Mouse (Mus musculus) erythroblast, adult 5-6 weeks (primary cell): Measurements from ENCODE around the gene Uts2b. TPM values are rescaled to one million over a fixed set of nuclear protein-coding genes. Genes with fewer than 3 reads are reported as not detected.

Source experiments
- ATAC-seq: replicated peaks from 2 replicates; pipeline ENCODE4 v1.8.0; 2016; ENCODE audit warnings: moderate number of reproducible peaks, mild to moderate bottlenecking, moderate TSS enrichment, inconsistent platforms; ENCODE audit not compliant: poor library complexity, low FRiP score, severe bottlenecking
- total RNA-seq, 2 experiments: library from RNA; stranded (forward) in 1 of 2; stranded (reverse) in 1 of 2; fragments of 150-400 nt in 1 of 2; fragments of 200-764, 138-1000 nt in 1 of 2; gene quantifications; 2 replicates each; pipeline versions ENCODE4 v1.2.3 to v1.2.4; 2015 to 2017; ENCODE audit warnings: low replicate concordance in 2 of 2

Uts2b gene
- total RNA-seq (2015; ENCODE audit: low replicate concordance) (not detected in 2 replicates), total RNA-seq (2017; ENCODE audit: low replicate concordance) (not detected in 2 replicates)

DNA sequence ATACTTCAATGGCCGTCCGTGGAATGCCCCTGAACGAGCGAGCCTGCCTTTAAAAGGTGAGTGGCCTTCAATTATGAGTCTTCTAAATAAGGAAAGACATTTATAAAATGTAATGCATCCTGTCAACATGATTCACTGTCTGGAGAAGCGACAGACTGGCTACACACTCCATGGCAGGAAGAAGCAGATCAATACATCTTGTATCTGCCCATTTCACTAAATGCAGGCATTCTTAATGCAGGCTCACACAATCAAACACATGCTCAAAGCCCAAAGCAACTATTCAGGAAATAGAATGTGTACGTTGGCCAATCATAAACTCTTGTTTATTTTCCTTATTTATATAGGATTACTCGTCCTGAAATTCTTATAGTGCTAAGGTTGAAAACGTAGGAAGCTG lies at the start of gene Uts2b:
TSS of gene Uts2b (minus strand) at position 49 of the 400 bp plus-strand sequence.
- ATAC-seq: no peak

DNA sequence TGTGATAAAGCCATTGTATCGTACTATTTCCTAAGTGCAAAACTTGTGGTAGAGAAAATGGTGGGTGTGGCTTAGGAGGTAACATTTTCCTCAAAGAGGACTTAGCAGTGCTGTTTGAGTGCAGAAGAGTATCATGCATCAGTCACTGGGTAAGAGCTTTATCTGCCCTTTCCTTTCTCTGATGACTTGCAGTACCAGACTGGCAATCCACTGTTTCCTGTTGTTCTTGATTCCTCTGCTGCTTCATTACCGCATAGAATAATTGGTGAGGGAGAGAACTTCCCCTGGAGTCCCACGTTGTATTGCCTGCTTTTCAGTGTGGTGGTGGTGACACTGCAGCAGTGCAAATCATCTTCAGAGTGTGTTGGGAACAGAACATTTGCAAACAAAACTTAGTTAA lies 47.6 kb upstream of the Uts2b start:
- ATAC-seq: no peak

DNA sequence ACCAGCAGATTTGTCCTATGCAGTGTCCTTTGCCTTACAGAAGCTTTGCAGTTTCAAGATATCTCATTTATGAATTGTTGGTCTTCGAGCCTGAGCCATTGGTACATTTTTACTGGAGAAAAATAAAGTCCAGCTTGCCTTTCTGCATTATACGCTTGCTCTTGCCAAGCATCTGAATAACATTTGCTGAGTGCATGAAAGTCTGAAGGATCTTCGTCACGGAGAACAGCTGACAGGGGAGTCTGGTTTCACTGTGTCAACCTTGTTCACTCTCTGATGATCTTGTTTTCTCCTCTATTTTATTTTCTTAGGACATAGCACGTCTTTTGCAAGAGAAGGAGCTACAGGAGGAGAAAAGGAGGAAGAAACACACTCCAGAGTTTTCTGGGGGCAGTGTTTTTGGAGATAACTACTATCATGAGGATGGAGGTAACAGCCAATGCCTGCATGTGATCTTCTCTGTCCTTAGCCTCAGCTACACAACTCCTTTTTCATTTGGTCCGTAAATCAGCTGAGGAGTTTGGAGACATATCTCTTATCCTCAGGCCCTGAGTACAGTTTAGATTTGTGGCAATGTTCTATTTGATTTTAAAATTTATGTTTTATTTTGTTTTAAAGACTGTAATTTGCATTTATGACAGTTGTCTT lies 47.0 kb upstream of the Uts2b start:
- ATAC-seq: no peak

DNA sequence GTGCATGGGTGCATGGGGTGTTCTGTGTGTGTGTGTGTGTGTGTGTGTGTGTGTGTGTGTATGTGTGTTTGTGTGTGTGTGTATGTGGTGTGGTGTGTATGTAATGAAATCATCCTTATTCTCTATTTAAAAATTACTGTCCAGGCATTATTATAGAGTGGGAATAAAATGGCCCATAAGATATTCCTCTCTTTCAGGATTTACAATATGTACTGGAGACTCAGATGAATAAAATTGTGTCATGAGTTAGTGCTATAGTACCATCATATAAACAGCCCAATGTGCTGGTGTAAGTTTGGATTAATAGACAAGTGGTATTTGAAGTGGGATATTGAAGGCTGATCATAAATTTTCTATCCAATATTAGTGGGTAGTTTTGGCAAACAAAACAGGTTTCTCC lies 34.1 kb upstream of the Uts2b start:
- ATAC-seq: no peak

DNA sequence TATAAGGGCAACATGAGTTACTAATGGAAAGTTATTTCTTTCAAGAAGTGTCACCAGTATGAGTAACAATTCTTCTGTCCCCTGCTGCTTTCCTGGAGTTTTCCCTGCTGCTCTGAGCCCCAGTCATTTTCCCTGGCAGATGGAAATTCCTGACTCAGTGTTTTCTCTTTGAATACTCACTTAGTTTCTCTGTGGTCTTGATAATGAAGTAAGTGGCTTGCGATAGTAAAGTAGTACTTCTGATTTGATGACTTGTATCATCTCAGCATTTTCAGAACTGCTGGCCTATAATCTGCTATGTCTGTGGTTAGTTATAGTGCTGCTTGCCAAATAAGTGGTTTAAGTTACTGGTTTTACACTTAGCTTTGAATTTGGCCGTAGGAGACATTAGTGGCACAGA lies 31.5 kb upstream of the Uts2b start:
- ATAC-seq: no peak

DNA sequence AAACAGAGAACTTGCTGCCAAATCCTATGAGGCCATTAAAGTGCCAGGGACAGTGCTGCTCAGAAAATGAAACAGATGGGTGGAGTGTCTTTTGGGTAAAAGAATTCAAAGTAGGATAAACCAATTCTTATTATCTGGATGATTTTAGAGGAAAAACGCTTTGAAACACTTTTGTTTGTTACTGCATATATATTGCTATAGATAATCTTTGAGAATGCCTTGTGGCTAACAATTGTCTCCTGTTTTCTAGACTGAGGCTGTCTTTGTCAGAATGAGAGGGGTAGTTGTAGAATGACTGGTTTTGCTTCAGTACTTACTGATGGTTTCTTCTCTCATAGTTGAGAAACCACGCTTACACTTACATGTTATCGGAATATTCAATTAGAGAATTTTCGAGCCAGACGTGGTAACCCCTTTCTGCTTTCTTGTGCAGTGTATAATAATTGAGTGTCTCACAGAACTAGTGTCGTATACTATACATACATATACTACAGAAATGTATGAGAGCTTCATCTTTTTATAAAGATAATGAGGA lies 29.7 kb upstream of the Uts2b start:
- ATAC-seq: no peak

DNA sequence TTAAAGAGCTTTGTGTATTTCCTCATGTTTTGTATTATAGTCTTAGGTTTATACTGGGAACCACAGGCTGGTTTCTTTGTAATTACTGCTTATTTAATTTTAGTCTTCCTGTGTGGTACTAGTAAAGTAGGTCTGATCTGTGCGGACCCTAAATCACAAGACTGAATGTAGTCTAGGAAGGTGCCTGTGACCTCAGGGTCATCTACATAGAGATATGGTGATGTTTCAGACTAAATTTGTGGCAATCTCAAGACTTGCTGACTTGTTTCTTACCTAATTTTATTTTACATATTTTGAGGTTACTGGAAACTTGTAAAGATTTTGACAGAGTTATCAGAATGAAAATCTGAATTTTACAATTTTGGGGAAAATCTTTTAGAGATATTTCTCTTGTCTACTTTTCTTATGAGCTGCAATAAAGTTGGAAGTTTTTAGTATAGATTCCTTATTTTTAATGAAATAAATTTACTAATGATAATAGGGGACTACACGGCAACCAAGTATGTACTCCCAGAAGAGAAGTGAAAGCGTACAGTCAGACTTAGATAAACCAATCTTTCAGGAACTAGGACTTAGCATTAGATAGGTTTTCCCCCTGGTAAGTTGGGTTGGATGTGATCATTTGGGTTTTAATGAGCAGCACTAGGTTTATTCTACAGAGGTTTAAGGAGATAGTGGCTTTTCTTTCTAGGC lies 29.1 kb upstream of the Uts2b start:
- no peak for ATAC-seq

DNA sequence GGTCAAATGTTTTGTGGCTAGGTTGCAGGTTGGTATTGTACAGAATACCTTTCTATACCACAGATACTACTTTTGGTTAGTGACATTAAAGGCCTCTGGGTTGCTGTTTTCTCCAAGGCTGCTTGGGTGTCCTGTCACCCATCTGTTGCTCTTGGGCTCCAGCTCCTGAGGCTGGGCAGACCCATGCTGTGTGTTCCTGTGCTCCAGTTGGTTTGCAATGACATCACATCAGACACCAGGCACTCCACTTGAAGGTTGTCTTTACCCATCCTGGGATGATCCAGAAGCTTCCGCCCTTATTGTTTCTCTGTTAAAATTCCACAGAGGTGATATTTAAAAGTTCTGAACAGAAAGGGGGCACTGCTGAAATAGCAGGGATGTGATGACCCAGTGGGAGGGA lies 26.9 kb upstream of the Uts2b start:
- no peak for ATAC-seq

DNA sequence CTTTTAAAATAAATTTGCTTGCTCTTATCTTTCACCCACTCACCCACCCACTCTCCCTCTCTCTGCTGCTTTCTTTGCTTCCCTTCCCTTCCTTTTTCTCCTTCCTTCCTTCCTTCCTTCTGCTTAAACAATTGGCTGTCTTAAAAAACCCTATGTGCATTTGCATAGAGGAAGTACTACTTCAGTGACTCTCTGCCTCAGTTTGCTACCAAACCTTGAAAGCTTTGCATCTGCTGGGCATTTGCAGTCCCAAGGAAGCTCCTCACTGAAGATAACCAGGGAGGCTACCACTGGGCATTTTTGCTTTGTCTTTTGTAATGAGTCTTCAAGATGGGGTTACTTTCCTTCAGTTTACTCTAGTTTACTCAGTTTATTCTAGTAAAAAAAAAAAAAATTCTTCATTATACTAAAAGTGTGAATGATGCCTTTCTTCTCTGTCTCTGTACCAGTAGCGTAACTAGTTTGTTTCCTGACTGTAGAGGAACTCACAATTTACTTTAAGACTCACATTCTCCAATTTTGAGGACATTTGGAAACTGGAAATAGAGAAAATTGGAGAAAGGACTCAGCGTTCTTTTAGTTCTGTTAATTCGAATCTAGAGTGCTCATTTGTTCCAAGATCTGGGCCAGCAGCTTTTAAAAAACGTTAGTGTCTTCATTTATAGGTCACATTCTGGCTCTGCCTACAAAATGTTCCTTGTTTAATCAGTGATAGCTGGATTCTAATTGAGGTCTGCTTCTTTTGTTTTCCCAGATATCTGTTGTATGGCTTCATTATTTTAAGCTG lies 25.4 kb upstream of the Uts2b start:
- ATAC-seq: no peak

DNA sequence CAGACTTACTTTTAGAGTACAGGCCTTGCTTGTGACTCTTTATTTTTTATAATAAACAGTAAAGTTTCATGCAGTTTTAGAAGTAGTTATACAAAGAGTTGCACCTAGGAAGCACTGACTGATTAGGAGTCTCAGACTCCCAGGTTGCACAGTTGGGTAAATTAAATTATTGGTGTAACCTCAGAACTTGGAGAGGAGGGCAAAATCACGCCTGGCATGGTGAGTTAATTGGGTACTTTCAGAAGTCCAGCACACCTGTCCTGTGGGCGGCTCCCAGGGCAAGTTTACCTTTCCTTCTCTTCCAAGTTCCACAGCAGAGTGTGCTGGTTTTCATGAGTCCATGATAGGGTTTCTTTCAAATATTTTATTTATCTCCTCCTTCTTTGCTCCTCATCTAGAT lies 21.8 kb upstream of the Uts2b start:
- no peak for ATAC-seq

DNA sequence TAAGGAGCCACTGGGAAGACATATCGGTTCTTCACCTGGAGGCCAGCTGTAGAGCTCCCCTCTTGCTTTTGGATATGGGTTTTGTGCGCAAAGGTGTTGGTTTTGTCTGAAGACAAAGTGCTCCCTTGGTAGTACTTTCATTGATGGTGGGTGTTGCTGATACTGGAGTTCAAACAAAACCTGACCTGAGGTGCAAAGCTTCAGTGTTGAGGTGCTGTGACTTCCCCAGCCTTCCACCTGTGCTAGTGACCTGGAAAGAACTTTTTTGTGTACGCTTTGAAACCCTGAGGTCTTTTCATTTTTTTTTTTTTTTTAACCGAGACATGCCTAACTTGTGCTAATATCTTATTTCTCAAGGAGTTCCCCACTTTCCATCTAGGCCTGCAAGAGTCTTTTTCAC lies 20.3 kb upstream of the Uts2b start:
- ATAC-seq: no peak

DNA sequence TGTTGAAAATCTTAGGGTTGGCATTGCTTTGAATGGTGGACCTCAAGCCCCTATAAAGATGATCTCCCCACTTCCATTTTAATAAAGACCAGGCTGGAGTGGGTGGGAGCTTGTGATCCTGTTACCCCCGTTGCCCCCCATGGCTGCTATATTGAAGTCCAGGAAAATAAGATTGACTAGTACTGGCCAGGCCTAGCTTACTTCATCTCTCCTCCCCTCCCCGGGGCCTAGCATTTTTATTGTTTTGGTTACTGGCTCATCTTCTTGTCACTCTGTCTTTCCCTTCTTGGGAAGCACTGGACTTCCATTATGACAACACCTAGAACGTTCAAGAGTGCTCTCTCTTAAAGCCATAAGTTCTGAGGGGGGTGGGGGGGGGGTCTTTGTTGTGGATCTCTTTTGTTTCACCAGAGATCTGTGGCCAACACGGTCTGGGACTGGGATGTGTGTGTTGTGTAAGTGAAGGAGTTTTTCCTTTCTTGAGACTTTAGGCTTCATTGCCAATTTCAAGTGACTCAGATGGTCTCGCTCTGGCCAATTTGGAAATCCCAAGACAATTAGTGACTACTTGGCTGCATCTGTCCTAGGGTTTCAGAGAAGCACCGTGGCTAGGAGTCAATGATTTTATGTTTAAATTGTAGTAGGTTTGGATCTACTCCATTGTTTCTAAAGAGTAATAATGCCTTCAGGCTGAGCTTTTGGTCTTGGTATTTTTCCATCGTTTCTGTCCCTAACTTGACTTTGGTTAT lies 19.7 kb upstream of the Uts2b start:
- no peak for ATAC-seq

DNA sequence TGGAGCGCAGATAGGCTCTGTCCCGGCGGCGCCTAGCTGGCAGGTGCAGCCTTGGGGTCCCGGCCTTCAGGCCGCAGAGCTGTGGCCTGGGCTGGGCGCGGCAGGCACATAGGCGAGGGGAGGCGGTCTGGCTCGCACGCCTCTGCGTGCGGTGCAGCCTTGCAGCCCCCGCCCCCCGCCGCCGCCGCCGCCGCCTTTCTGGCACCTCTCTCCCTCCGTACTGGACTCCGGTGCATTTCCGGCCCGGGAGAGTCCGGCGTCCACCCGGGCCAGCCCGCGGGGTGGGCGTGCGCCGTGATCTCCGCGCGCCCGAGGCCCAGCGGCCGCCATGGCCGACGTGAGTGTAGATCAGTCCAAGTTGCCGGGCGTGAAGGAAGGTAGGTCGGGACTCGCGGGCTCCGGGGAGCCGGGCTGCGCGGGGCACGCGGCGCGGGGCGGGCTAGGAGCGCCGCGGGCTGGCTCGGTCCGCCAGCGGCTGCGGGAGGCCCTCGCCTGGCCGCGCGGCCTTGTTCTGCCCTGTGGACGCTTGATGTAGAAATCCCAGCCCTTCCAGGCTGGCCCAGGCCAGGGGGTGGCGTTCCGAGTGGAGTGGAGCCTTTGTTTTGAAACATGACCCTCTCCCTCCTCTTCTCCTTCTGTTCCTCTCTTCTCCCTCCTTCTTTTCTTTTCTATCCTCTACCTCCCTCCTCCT lies 18.9 kb upstream of the Uts2b start, which contains the start of gene Ccdc50:
TSS of gene Ccdc50 (plus strand) at position 109 of the 691 bp plus-strand sequence.
- ATAC-seq: no peak

DNA sequence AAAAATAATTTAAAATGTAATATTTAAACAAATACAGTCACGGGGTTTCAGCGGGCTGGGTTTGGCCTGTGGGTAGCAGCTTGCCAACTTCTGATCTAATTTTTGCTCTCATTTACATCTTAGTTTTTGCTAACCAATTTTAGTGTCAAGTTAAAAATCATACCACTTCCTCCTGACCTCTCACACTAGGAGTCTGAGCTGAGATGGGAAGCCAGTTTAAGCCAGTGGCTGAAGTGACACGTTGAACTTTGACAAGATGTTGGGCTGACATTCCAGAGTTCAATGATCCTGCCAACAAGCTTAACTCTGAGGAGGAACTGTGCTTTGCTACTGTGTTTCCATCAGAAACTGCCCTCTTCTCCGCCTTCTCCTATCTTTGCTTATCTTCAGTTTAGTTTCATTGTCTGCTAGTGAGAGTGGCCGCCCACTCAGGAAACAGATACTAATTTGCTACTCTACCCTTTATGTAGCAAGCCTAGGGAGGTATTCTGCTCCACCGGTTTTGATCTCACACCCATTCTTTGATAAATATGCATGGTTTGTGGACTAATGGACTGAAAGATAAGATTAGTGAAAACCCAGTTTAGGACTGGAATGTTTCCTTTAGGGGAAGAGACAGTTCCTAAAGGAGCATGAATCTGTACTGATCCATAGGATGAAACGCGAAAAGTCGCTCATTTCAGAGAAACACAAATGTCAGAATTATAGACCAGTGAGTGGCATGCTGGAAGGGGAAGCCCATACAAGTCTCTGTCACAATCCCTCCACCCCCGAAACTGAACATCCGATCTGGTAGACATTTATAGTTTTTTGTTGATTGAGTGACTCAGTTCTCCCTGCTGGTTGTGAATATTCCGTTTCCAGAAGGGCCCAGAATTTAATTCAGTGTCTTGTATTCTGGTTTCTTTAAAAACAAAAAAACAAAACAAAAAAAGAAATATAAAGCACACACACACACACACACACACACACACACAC lies 17.9 kb upstream of the Uts2b start:
- ATAC-seq: no peak

DNA sequence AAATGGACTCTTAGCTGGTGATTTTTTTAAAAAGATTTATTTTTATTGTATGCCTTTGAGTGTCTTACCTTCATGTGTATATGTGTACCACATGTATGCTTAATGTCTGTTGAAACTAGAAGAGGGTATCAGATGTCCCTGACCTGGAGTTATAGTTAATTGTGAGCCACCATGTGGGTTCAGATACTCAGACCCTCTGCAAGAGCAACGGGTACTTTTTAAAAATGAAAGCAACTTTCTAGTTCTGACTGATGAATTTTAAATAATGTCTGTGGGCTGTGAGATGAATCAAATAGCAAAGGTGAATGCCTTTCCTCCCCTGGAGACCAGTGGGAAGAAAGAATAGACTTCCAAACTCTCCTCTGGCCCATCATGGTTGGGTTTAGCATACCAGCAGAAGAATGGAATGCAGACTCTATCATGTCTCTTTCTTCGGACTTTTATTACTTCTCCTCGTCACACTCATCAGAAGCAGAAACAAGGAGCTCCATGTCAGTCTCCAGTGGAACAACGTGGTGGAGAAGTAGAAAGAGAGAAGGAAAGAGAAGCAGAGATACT lies 16.9 kb upstream of the Uts2b start:
- ATAC-seq: no peak

DNA sequence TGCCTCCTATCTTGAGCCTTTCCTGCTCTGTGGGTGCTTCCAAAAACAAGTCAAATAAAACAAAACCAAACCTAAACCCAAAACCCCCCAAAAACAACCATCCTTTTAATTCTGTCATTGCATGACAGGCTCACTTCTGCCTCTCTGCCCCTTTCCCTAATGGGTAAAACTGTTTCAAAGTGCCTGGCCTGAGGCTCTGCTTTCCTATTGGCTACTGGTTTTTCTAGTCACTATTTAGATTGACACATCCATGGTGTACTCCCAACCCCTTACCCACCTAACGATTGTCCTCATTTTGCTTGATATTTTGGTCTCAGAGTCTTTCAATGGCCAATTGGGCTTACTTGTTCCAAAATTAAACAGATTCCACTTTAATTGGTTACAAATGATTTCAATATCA lies 15.6 kb upstream of the Uts2b start:
- no peak for ATAC-seq

DNA sequence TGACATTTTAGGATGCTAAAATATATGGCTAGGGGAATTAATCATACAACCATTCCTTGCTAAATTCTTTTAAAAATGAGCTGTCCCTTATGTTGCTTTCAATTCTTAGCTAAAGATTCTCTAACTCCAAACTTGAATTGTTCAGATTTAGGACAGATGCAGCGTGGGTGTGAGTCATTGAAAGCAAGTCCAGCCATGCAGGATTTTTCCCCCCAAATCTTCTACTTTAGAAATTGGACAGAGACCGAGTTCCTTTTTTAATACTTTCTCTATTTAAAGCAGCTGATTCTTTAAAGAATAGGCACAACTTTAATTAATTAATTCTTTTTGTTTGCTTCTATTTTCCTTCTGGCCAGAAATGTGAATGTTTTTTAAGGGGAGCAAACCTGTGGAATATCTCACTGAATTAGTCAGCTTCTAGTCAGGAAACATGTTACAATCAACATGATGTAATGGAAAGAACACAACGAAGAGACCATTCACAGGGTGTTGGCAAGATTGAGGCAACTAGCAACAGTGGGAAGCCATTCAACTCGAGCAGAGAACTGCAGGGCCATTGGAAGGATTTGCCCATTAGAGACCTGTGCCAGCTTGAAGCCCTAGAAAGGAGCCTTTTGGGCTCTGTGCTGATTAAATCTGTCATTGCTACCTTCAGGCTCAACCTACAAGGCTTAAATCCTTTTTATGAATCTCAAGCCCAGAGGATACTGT lies 15.0 kb upstream of the Uts2b start:
- no peak for ATAC-seq
